Mouse (Mus musculus): ENCODE data around the gene Elmo3.

Elmo3 gene

GRCm38 (mm10) chr8:105354549-105354948 lies 49.1 kb downstream of the Elmo3 start:
- DNase-seq (ENCODE audit: low spot score in 2 of 2), result no peak

GRCm38 (mm10) chr8:105355179-105356024 lies 50.0 kb downstream of the Elmo3 start:
- DNase-seq (ENCODE audit: low spot score in 2 of 2), result no peak

- no peak for DNase-seq (ENCODE audit: low spot score in 2 of 2)
Observed at GRCm38 (mm10) chr8:105356681-105357080, 51.3 kb downstream of the Elmo3 start.

- no peak for DNase-seq (ENCODE audit: low spot score in 2 of 2)
Observed at GRCm38 (mm10) chr8:105359208-105359607, 53.8 kb downstream of the Elmo3 start.

- DNase-seq (ENCODE audit: low spot score in 2 of 2), result no peak
Observed at GRCm38 (mm10) chr8:105359646-105360045, 54.2 kb downstream of the Elmo3 start.

All from urinary bladder, postnatal 4 days (tissue).